Mouse (Mus musculus) G1E-ER4 (cell line): Measurements from ENCODE around the gene Id3. TPM values are rescaled to one million over a fixed set of nuclear protein-coding genes. Genes with fewer than 3 reads are reported as not detected.

ENCODE experiments used
- GATA1 ChIP-seq: IDR thresholded peaks from one replicate; pipeline ENCODE4 v1.8.0; 2012; ENCODE audit warnings: low read length, inconsistent platforms
- polyA plus RNA-seq: library from polyadenylated mRNA; stranded (reverse); fragments of >175 nt; gene quantifications from 2 replicates; pipeline ENCODE4 v1.2.3, GENCODE M21; 2012

The Id3 gene
- polyA plus RNA-seq, 1 experiment, result 0.11 TPM

GRCm38 (mm10) chr4:136140327-136141250 lies 2.7 kb upstream of the Id3 start:
- no peak for TF ChIP-seq GATA1

- no peak for TF ChIP-seq GATA1
Observed at GRCm38 (mm10) chr4:136142267-136143192, 767 bp upstream of the Id3 start.

- no peak for TF ChIP-seq GATA1
Observed at GRCm38 (mm10) chr4:136144126-136144926, 1.0 kb downstream of the Id3 start.

- TF ChIP-seq GATA1, result no peak
Observed at GRCm38 (mm10) chr4:136144927-136145292, 1.6 kb downstream of the Id3 start.

- TF ChIP-seq GATA1, result no peak
Observed at GRCm38 (mm10) chr4:136145362-136145885, 2.1 kb downstream of the Id3 start.

- TF ChIP-seq GATA1, result no peak
Observed at GRCm38 (mm10) chr4:136145991-136146711, 2.9 kb downstream of the Id3 start.

- TF ChIP-seq GATA1, result no peak
Observed at GRCm38 (mm10) chr4:136146712-136147154, 3.4 kb downstream of the Id3 start.

- no peak for TF ChIP-seq GATA1
Observed at GRCm38 (mm10) chr4:136147436-136148135, 4.3 kb downstream of the Id3 start.

- no peak for TF ChIP-seq GATA1
Observed at GRCm38 (mm10) chr4:136148342-136149044, 5.2 kb downstream of the Id3 start.

- no peak for TF ChIP-seq GATA1
Observed at GRCm38 (mm10) chr4:136149045-136149379, 5.7 kb downstream of the Id3 start.

- no peak for TF ChIP-seq GATA1
Observed at GRCm38 (mm10) chr4:136149734-136150133, 6.4 kb downstream of the Id3 start.

GRCm38 (mm10) chr4:136150596-136150995 lies 7.3 kb downstream of the Id3 start:
- no peak for TF ChIP-seq GATA1

GRCm38 (mm10) chr4:136152821-136153220 lies 9.5 kb downstream of the Id3 start:
- TF ChIP-seq GATA1, result no peak
